Comparison of ENCODE assay signal across 10 mouse cellular contexts in the genomic region with DNA sequence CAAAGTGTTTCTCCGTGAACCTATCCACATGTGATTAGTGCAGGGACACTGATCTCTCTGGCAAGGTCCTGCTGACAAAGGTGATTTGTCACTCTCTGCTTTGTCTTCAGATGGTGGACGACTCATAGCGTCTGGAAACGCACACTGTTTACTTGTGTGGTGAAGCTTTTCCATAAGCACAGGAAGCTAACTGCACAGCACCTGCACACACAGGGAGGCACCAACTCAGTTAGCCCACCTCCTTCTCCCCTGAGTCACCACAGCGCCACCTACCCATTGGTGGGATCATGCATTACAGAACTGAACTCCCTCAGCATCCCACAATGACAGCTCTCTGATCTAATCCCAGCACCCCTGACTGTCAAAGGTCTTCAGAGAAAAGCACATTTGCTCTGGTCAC.
A peak's percentile ranks its signal among the peaks of the same experiment; 100 is the strongest.
DNase-seq lines count a peak whose midpoint lies in the region; ATAC-seq and TF ChIP-seq lines count a peak whose summit lies in the region.
"Had no signal": no experiment of that assay in that cellular context is flagged by ENCODE, and none has a peak within 500 bp of the region (broad histone marks: within the 10 kb centered on the region; RNA-seq: fewer than 3 reads in every experiment).

No protein-coding gene starts in this region.

- H3K4me1 ChIP-seq in hindbrain, postnatal 0 days (ENCODE audit: insufficient read depth, low read length) = peaks cover 12% of the 10 kb centered on the region
- H3K4me1 ChIP-seq in hindbrain, embryonic 14.5 days (replicated peaks; ENCODE audit: control insufficient read depth, insufficient read depth, low read length) = peaks cover 13% of the 10 kb centered on the region
- H3K4me1 ChIP-seq in hindbrain, embryonic 13.5 days (replicated peaks) = peaks cover 22% of the 10 kb centered on the region

- no peak overlapping the region for H3K4me2 ChIP-seq in hindbrain, postnatal 0 days (ENCODE audit: low read depth, low read length)
- no peak overlapping the region for H3K4me2 ChIP-seq in hindbrain, embryonic 14.5 days (replicated peaks)
- no peak overlapping the region for H3K4me2 ChIP-seq in hindbrain, embryonic 13.5 days
- H3K4me2 ChIP-seq: embryonic facial prominence, embryonic 13.5 days; hindbrain, embryonic 15.5 days had no signal

- H3K9ac ChIP-seq in hindbrain, postnatal 0 days (replicated peaks; ENCODE audit: low read length) = no peak overlapping the region
- H3K9ac ChIP-seq in hindbrain, embryonic 14.5 days = no peak overlapping the region
- no peak overlapping the region for H3K9ac ChIP-seq in hindbrain, embryonic 13.5 days
- H3K9ac ChIP-seq: embryonic facial prominence, embryonic 13.5 days; hindbrain, embryonic 15.5 days had no signal

- peak; percentile 51 for TF ChIP-seq CTCF in hindbrain, postnatal 0 days (IDR thresholded peaks at IDR 0.05; ENCODE audit: low read depth)

- no peak overlapping the region for H3K4me3 ChIP-seq in hindbrain, postnatal 0 days (ENCODE audit: low read length)
- H3K4me3 ChIP-seq in hindbrain, embryonic 14.5 days (replicated peaks; ENCODE audit: low read length) = no peak overlapping the region
- no peak overlapping the region for H3K4me3 ChIP-seq in hindbrain, embryonic 13.5 days
- H3K4me3 ChIP-seq: embryonic facial prominence, embryonic 13.5 days; hindbrain, embryonic 15.5 days had no signal

- no peak overlapping the region for H3K27ac ChIP-seq in hindbrain, postnatal 0 days
- H3K27ac ChIP-seq in hindbrain, embryonic 14.5 days = no peak overlapping the region
- H3K27ac ChIP-seq in hindbrain, embryonic 13.5 days = no peak overlapping the region
- H3K27ac ChIP-seq: embryonic facial prominence, embryonic 13.5 days; hindbrain, embryonic 15.5 days had no signal

- no peaks in the 10 kb centered on the region for H3K36me3 ChIP-seq in hindbrain, postnatal 0 days (ENCODE audit: insufficient read depth, low read length)
- H3K36me3 ChIP-seq in hindbrain, embryonic 14.5 days (replicated peaks; ENCODE audit: control insufficient read depth, insufficient read depth) = no peaks in the 10 kb centered on the region
- no peaks in the 10 kb centered on the region for H3K36me3 ChIP-seq in hindbrain, embryonic 13.5 days
- H3K36me3 ChIP-seq: embryonic facial prominence, embryonic 13.5 days; hindbrain, embryonic 15.5 days had no signal

- 61% methylated on average over 5 of the region's 5 CpGs for WGBS in hindbrain, postnatal 0 days
- WGBS in hindbrain, embryonic 14.5 days = 53% methylated on average over 5 of the region's 5 CpGs
- WGBS in hindbrain, embryonic 13.5 days = 46% methylated on average over 5 of the region's 5 CpGs

- no peak for ATAC-seq in hindbrain, postnatal 0 days
- no peak for ATAC-seq in hindbrain, embryonic 14.5 days (ENCODE audit: low FRiP score)
- ATAC-seq in inflammation-experienced regulatory T-cells, adult 6 months = peak; percentile 69
- no peak for ATAC-seq in hindbrain, embryonic 13.5 days (ENCODE audit: low FRiP score)

- DNase-seq in hindbrain, postnatal 0 days (ENCODE audit: low spot score) = no peak
- DNase-seq in hindbrain, embryonic 14.5 days (ENCODE audit: low spot score) = no peak
- DNase-seq in A20 (ENCODE audit: low read depth, low spot score) (peak; percentile 17), ES-CJ7 (ENCODE audit: low read depth, low spot score) (peak; percentile 56)
- no peak for DNase-seq in cerebellum, adult 18-20 months
- DNase-seq in gastrocnemius, postnatal 25 days = no peak

- H3K9me3 ChIP-seq in hindbrain, postnatal 0 days (ENCODE audit: low read length) = no peaks in the 10 kb centered on the region
- H3K9me3 ChIP-seq in hindbrain, embryonic 14.5 days (ENCODE audit: control insufficient read depth, low read length) = no peaks in the 10 kb centered on the region
- H3K9me3 ChIP-seq in hindbrain, embryonic 13.5 days = no peaks in the 10 kb centered on the region
- H3K9me3 ChIP-seq: embryonic facial prominence, embryonic 13.5 days; hindbrain, embryonic 15.5 days had no signal

- no peaks in the 10 kb centered on the region for H3K27me3 ChIP-seq in hindbrain, postnatal 0 days (ENCODE audit: insufficient read depth, low read length)
- no peaks in the 10 kb centered on the region for H3K27me3 ChIP-seq in hindbrain, embryonic 14.5 days (ENCODE audit: control insufficient read depth, insufficient read depth, low read length)
- no peaks in the 10 kb centered on the region for H3K27me3 ChIP-seq in hindbrain, embryonic 13.5 days
- H3K27me3 ChIP-seq: embryonic facial prominence, embryonic 13.5 days; hindbrain, embryonic 15.5 days had no signal

Comparison
In these comparisons a context has a peak if more than half of its experiments do, and no peak if none do; other contexts are left out.
1. DNase-seq: peak in A20 (single experiment) and ES-CJ7 (single experiment); none in hindbrain, postnatal 0 days (single experiment), hindbrain, embryonic 14.5 days (single experiment), cerebellum, adult 18-20 months (0 of 2) and gastrocnemius, postnatal 25 days (single experiment).